8 mouse cellular contexts compared by ENCODE assay signal in genomic region chr13:24937108-24937838, GRCm38 (mm10). TPM values are rescaled to one million over a fixed set of nuclear protein-coding genes. Genes with fewer than 3 reads are reported as not detected.
DNase-seq lines count a peak whose midpoint lies in the region; ATAC-seq and TF ChIP-seq lines count a peak whose summit lies in the region.

Gene Aldh5a1 (minus strand): TSS chr13:24937661.

- ATAC-seq in embryonic facial prominence, embryonic 14.5 days (ENCODE audit: low read depth): peak; percentile 87
- peak; percentile 79 for ATAC-seq in limb, embryonic 15.5 days (ENCODE audit: insufficient number of reproducible peaks, low FRiP score, low TSS enrichment, low read depth)
- peak; percentile 84 for ATAC-seq in midbrain, postnatal 0 days (ENCODE audit: low FRiP score)
- peak; percentile 76 for ATAC-seq in stomach, embryonic 14.5 days (ENCODE audit: insufficient number of reproducible peaks, insufficient read depth, low FRiP score, low read depth)

- peak within 1 kb of the TSS; percentile 79 for H3K4me3 ChIP-seq in embryonic facial prominence, embryonic 14.5 days (ENCODE audit: low read depth, low read length)
- H3K4me3 ChIP-seq in limb, embryonic 15.5 days: peak within 1 kb of the TSS; percentile 88
- peak within 1 kb of the TSS; percentile 50 for H3K4me3 ChIP-seq in midbrain, postnatal 0 days (ENCODE audit: low read depth, low read length)
- peak within 1 kb of the TSS; percentile 86 for H3K4me3 ChIP-seq in stomach, embryonic 14.5 days (ENCODE audit: low read depth, low read length)

- H3K9me3 ChIP-seq in embryonic facial prominence, embryonic 14.5 days (ENCODE audit: control insufficient read depth, low read length): no peaks in the 10 kb centered on the region
- no peaks in the 10 kb centered on the region for H3K9me3 ChIP-seq in limb, embryonic 15.5 days
- no peaks in the 10 kb centered on the region for H3K9me3 ChIP-seq in midbrain, postnatal 0 days (ENCODE audit: low read length)
- no peaks in the 10 kb centered on the region for H3K9me3 ChIP-seq in stomach, embryonic 14.5 days (ENCODE audit: control insufficient read depth, low read depth, low read length)

- H3K27me3 ChIP-seq in embryonic facial prominence, embryonic 14.5 days (replicated peaks; ENCODE audit: control insufficient read depth, insufficient read depth, low read length): no peaks in the 10 kb centered on the region
- H3K27me3 ChIP-seq in limb, embryonic 15.5 days: no peaks in the 10 kb centered on the region
- no peaks in the 10 kb centered on the region for H3K27me3 ChIP-seq in midbrain, postnatal 0 days (ENCODE audit: insufficient read depth, low read length)
- no peaks in the 10 kb centered on the region for H3K27me3 ChIP-seq in stomach, embryonic 14.5 days (ENCODE audit: control insufficient read depth, insufficient read depth, low read length)

- H3K36me3 ChIP-seq in embryonic facial prominence, embryonic 14.5 days (ENCODE audit: control insufficient read depth, insufficient read depth, low read length): 0 out of 2 replicates have a peak, but pooled peaks cover 4% of the 10 kb centered on the region
- no peaks in the 10 kb centered on the region for H3K36me3 ChIP-seq in limb, embryonic 15.5 days
- no peaks in the 10 kb centered on the region for H3K36me3 ChIP-seq in midbrain, postnatal 0 days (ENCODE audit: insufficient read depth, low read length)
- no peaks in the 10 kb centered on the region for H3K36me3 ChIP-seq in stomach, embryonic 14.5 days (ENCODE audit: control insufficient read depth, insufficient read depth, low read length)

- peak within 1 kb of the TSS; percentile 78 for H3K27ac ChIP-seq in embryonic facial prominence, embryonic 14.5 days (replicated peaks; ENCODE audit: low read depth, low read length)
- peak within 1 kb of the TSS; percentile 87 for H3K27ac ChIP-seq in limb, embryonic 15.5 days
- peak within 1 kb of the TSS; percentile 79 for H3K27ac ChIP-seq in midbrain, postnatal 0 days (ENCODE audit: low read depth, low read length)
- peak within 1 kb of the TSS; percentile 91 for H3K27ac ChIP-seq in stomach, embryonic 14.5 days (ENCODE audit: low read length)

- H3K4me1 ChIP-seq in embryonic facial prominence, embryonic 14.5 days (ENCODE audit: control insufficient read depth, insufficient read depth, low read length): peaks cover 6% of the 10 kb centered on the region; the same call in 1 of the 2 replicates
- peaks cover 13% of the 10 kb centered on the region; the same call in 1 of the 2 replicates for H3K4me1 ChIP-seq in limb, embryonic 15.5 days
- H3K4me1 ChIP-seq in midbrain, postnatal 0 days (ENCODE audit: insufficient read depth, low read length): peaks cover 15% of the 10 kb centered on the region; the same call in 1 of the 2 replicates
- no peaks in the 10 kb centered on the region for H3K4me1 ChIP-seq in stomach, embryonic 14.5 days (ENCODE audit: control insufficient read depth, insufficient read depth, low read length)

- under 1% methylated on average over 44 of the region's 75 CpGs for WGBS in embryonic facial prominence, embryonic 14.5 days
- WGBS in limb, embryonic 15.5 days: under 1% methylated on average over 75 of the region's 75 CpGs
- WGBS in midbrain, postnatal 0 days: under 1% methylated on average over 74 of the region's 75 CpGs
- WGBS in stomach, embryonic 14.5 days: under 1% methylated on average over 67 of the region's 75 CpGs

- H3K4me2 ChIP-seq in embryonic facial prominence, embryonic 14.5 days (ENCODE audit: low read depth, low read length): peak within 1 kb of the TSS; percentile 62
- peak within 1 kb of the TSS; percentile 79 for H3K4me2 ChIP-seq in limb, embryonic 15.5 days
- peak within 1 kb of the TSS; percentile 48 for H3K4me2 ChIP-seq in midbrain, postnatal 0 days (ENCODE audit: low read depth, low read length, poor library complexity, severe bottlenecking)
- H3K4me2 ChIP-seq in stomach, embryonic 14.5 days (replicated peaks; ENCODE audit: low read depth, low read length): peak within 1 kb of the TSS; percentile 73

- H3K9ac ChIP-seq in embryonic facial prominence, embryonic 14.5 days (ENCODE audit: low read depth, low read length): peak within 1 kb of the TSS; percentile 94
- H3K9ac ChIP-seq in limb, embryonic 15.5 days: peak within 1 kb of the TSS; percentile 90
- peak within 1 kb of the TSS; percentile 77 for H3K9ac ChIP-seq in midbrain, postnatal 0 days (replicated peaks; ENCODE audit: low read length, poor library complexity, severe bottlenecking)
- H3K9ac ChIP-seq in stomach, embryonic 14.5 days (replicated peaks; ENCODE audit: low read depth, low read length): peak within 1 kb of the TSS; percentile 87

- DNase-seq in 416B (ENCODE audit: low read depth): peak; percentile 42
- peak; percentile 84 to 86 for DNase-seq in adrenal gland, postnatal 36 days
- peak; percentile 87 for DNase-seq in embryonic facial prominence, embryonic 14.5 days (ENCODE audit: low spot score)
- DNase-seq in heart, adult 9 months (ENCODE audit: low spot score in 2 of 2): peak; percentile 62 to 70
- DNase-seq in kidney, adult 9 months: peak; percentile 74
- peak; percentile 82 for DNase-seq in midbrain, postnatal 0 days (ENCODE audit: low spot score)

- TF ChIP-seq CTCF in midbrain, postnatal 0 days (IDR thresholded peaks at IDR 0.05): peak; percentile 69

RNA-seq across cellular contexts. Expression of gene Aldh5a1, which starts in this region (rescaled TPM):
- 10 to 100 TPM; 12.7 to 18.4 TPM for total RNA-seq in adrenal gland, postnatal 36 days (2021)
- 4.3 and 5.6 TPM in 2 replicates for polyA plus RNA-seq in embryonic facial prominence, embryonic 14.5 days (2014; fragmentation: Nextera tagmentation; extraction: Ambion mirVana)
- polyA plus RNA-seq in limb, embryonic 15.5 days (2015; fragmentation: Nextera tagmentation; extraction: Ambion mirVana): 4.0 and 4.8 TPM in 2 replicates
- 45.8 and 53.8 TPM in 2 replicates for total RNA-seq in midbrain, postnatal 0 days (2014; rRNA removed)
- 14.6 and 15.4 TPM in 2 replicates for polyA plus RNA-seq in midbrain, postnatal 0 days (2015; fragmentation: Nextera tagmentation; extraction: Ambion mirVana)
- 9.3 and 10.6 TPM in 2 replicates for polyA plus RNA-seq in stomach, embryonic 14.5 days (2014; fragmentation: Nextera tagmentation; extraction: Ambion mirVana)

Comparison
In these comparisons a context has a peak if more than half of its experiments do, and no peak if none do; other contexts are left out.
1. Peak in every context shown above with its lines: DNase-seq, ATAC-seq, H3K4me3 ChIP-seq and H3K27ac ChIP-seq.